Mouse (Mus musculus) thymus, adult 2 months (tissue): ENCODE data around the gene Defa30.
"Not testable (repeated sequence)": the region's sequence is repeated elsewhere in the genome, so short reads cannot be mapped to it uniquely, and the experiment has no call there.

Source experiments
- CTCF ChIP-seq: fragments of 200-500 bp; IDR thresholded peaks from 2 replicates; pipeline ENCODE4 v1.5.1; 2012; ENCODE audit warnings: mild to moderate bottlenecking, control low read depth, low read length, moderate library complexity, borderline replicate concordance; ENCODE audit not compliant: control insufficient read depth, poor library complexity, insufficient read depth; ENCODE audit errors: extremely low read depth
- POLR2A ChIP-seq: fragments of 200-500 bp; IDR thresholded peaks from 2 replicates; pipeline ENCODE4 v1.6.1; 2012; ENCODE audit warnings: mild to moderate bottlenecking, low read length, control low read depth, moderate library complexity; ENCODE audit not compliant: control insufficient read depth, poor library complexity, insufficient read depth; ENCODE audit errors: extremely low read depth

- not testable (repeated sequence) for TF ChIP-seq POLR2A, CTCF
These were observed 38.5 kb upstream of the Defa30 start, which contains the start of gene Gm14851 for GRCm38 (mm10) chr8:21095950-21096349.
